Mouse (Mus musculus) right cerebral cortex, postnatal 4 days (tissue): ENCODE data around the gene Btnl2.
"Not testable (repeated sequence)": the region's sequence is repeated elsewhere in the genome, so short reads cannot be mapped to it uniquely, and the experiment has no call there.

ENCODE experiments used
- DNase-seq: peaks from one replicate; pipeline ENCODE4 v3.0.0-alpha.2; 2022

Btnl2 gene

GRCm38 (mm10) chr17:34354539-34354938 is at the start of gene Btnl2:
Gene Btnl2 (plus strand): TSS chr17:34354822.
- DNase-seq, result no peak

- DNase-seq, result peak; percentile 77
Observed at GRCm38 (mm10) chr17:34305380-34306030, 49.1 kb upstream of the Btnl2 start, which contains the start of gene H2-Eb1. Gene H2-Eb1 (plus strand): TSS chr17:34305867.

GRCm38 (mm10) chr17:34306407-34306806 is 48.2 kb upstream of the Btnl2 start:
- DNase-seq, result no peak

GRCm38 (mm10) chr17:34307216-34307615 is 47.4 kb upstream of the Btnl2 start:
- DNase-seq, result no peak

GRCm38 (mm10) chr17:34308161-34308560 is 46.5 kb upstream of the Btnl2 start:
- DNase-seq, result no peak

GRCm38 (mm10) chr17:34309225-34309624 is 45.4 kb upstream of the Btnl2 start:
- DNase-seq, result no peak

- DNase-seq, result peak; percentile 69
Observed at GRCm38 (mm10) chr17:34309683-34310385, 44.8 kb upstream of the Btnl2 start.

- not testable (repeated sequence) for DNase-seq
Observed at GRCm38 (mm10) chr17:34310526-34310925, 44.1 kb upstream of the Btnl2 start.

- no peak for DNase-seq
Observed at GRCm38 (mm10) chr17:34312185-34312584, 42.4 kb upstream of the Btnl2 start.

- DNase-seq, result peak; percentile 83
Observed at GRCm38 (mm10) chr17:34313393-34313792, 41.2 kb upstream of the Btnl2 start.

- DNase-seq, result no peak
Observed at GRCm38 (mm10) chr17:34314286-34314685, 40.3 kb upstream of the Btnl2 start.

GRCm38 (mm10) chr17:34315512-34315911 is 39.1 kb upstream of the Btnl2 start:
- DNase-seq, result no peak

- DNase-seq, result no peak
Observed at GRCm38 (mm10) chr17:34316697-34317096, 37.9 kb upstream of the Btnl2 start.

GRCm38 (mm10) chr17:34317275-34317674 is 37.3 kb upstream of the Btnl2 start:
- no peak for DNase-seq

- DNase-seq, result no peak
Observed at GRCm38 (mm10) chr17:34325436-34325835, 29.2 kb upstream of the Btnl2 start, which contains the start of gene H2-Eb2. Gene H2-Eb2 (plus strand): TSS chr17:34325665.

- no peak for DNase-seq
Observed at GRCm38 (mm10) chr17:34326373-34326772, 28.2 kb upstream of the Btnl2 start.

GRCm38 (mm10) chr17:34329807-34330206 is 24.8 kb upstream of the Btnl2 start:
- DNase-seq, result no peak

- no peak for DNase-seq
Observed at GRCm38 (mm10) chr17:34331200-34331599, 23.4 kb upstream of the Btnl2 start.

GRCm38 (mm10) chr17:34340619-34341402 is 13.8 kb upstream of the Btnl2 start:
- DNase-seq, result no peak

- DNase-seq, result no peak
Observed at GRCm38 (mm10) chr17:34344882-34345281, 9.7 kb upstream of the Btnl2 start.

GRCm38 (mm10) chr17:34345486-34345885 is 9.1 kb upstream of the Btnl2 start:
- no peak for DNase-seq

GRCm38 (mm10) chr17:34346041-34346440 is 8.6 kb upstream of the Btnl2 start:
- DNase-seq, result no peak

GRCm38 (mm10) chr17:34347606-34348308 is 6.9 kb upstream of the Btnl2 start:
- DNase-seq, result peak; percentile 24
